Mouse (Mus musculus): Measurements from ENCODE around the gene Map1b. TPM values are rescaled to one million over a fixed set of nuclear protein-coding genes. Genes with fewer than 3 reads are reported as not detected.

Map1b gene
- total and polyA plus RNA-seq, 2 experiments from 2014 or later: 781 to 2,082 TPM

DNA sequence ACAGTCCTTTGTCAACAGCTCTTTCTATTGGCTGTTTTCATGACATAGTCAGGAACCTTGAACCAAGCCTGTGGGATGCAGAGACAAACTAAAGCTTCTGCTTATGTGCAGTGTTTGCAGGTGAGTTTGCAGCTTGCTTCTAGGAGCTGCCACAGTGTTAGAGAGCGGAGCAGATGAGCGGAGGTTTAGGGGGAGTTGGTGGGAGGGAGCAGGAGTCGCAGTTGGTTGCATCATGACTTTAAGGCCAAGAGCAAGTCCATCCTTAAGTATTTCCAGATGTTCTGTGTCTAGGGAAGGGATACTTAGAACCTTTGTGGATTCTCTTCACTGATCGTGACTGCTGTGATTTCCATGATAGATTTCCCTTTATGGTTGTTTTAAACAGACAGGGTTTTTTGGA is 142.1 kb downstream of the Map1b start:
- H3K27ac ChIP-seq (ENCODE audit: low read depth, low read length): no peak overlapping the region
- no peaks in the 10 kb centered on the region for H3K4me1 ChIP-seq (ENCODE audit: insufficient read depth)
- no peak overlapping the region for H3K9ac ChIP-seq
- 89% methylated on average over 4 of the region's 4 CpGs for WGBS
- no peak overlapping the region for H3K4me3 ChIP-seq (ENCODE audit: low read depth, low read length)
- H3K27me3 ChIP-seq (ENCODE audit: insufficient read depth, low read length): no peaks in the 10 kb centered on the region
- no peaks in the 10 kb centered on the region for H3K9me3 ChIP-seq (ENCODE audit: low read length)
- H3K4me2 ChIP-seq (ENCODE audit: low read depth): no peak overlapping the region
- H3K36me3 ChIP-seq (ENCODE audit: insufficient read depth): no peaks in the 10 kb centered on the region
- ATAC-seq (no peak), DNase-seq (no peak)
- TF ChIP-seq CTCF (IDR thresholded peaks at IDR 0.05; ENCODE audit: low read depth): no peak

DNA sequence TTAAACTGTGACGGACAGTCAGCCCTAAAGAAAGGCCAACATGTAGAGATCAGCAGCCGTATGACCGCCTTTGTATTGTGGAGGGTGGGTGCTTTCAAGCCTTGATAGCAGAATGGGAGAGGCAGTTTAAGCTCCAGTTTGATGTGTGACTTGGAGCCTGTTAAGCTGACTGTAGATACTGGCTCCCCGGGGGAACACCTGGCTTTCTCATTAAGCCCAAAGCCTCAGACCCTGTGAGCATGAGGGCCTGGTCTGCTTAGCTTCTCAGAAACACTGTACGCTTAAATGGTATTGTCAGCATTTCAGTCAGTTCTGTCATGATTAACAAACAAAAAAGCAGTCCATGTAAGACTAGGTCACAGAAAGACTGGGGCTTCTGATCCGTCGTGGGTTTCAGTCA is 142.7 kb downstream of the Map1b start:
- WGBS: 79% methylated on average over 7 of the region's 7 CpGs
- no peak overlapping the region for H3K4me2 ChIP-seq (ENCODE audit: low read depth)
- H3K9me3 ChIP-seq (ENCODE audit: low read length): no peaks in the 10 kb centered on the region
- ATAC-seq (no peak), DNase-seq (no peak)
- H3K27ac ChIP-seq (ENCODE audit: low read depth, low read length): no peak overlapping the region
- no peaks in the 10 kb centered on the region for H3K4me1 ChIP-seq (ENCODE audit: insufficient read depth)
- TF ChIP-seq CTCF (IDR thresholded peaks at IDR 0.05; ENCODE audit: low read depth): no peak
- no peak overlapping the region for H3K4me3 ChIP-seq (ENCODE audit: low read depth, low read length)
- H3K27me3 ChIP-seq (ENCODE audit: insufficient read depth, low read length): no peaks in the 10 kb centered on the region
- no peak overlapping the region for H3K9ac ChIP-seq
- H3K36me3 ChIP-seq (ENCODE audit: insufficient read depth): no peaks in the 10 kb centered on the region

Other genes with a start within 250 kb of the Map1b start
- 47.6 and 50.6 TPM in 2 replicates for gene Ptcd2, start 171.8 kb downstream of the Map1b start, total RNA-seq (2014; rRNA removed)
- gene Ptcd2, start 171.8 kb downstream of the Map1b start, polyA plus RNA-seq (2015; fragmentation: Nextera tagmentation; extraction: Ambion mirVana): 57.6 and 59.2 TPM in 2 replicates
- 21.9 and 23.9 TPM in 2 replicates for gene Mrps27, start 171.8 kb downstream of the Map1b start, total RNA-seq (2014; rRNA removed)
- gene Mrps27, start 171.8 kb downstream of the Map1b start, polyA plus RNA-seq (2015; fragmentation: Nextera tagmentation; extraction: Ambion mirVana): 39.1 and 39.6 TPM in 2 replicates

All from forebrain, postnatal 0 days (tissue).